Mouse (Mus musculus): Measurements from ENCODE around the gene Cd300ld5. TPM values are rescaled to one million over a fixed set of nuclear protein-coding genes. Genes with fewer than 3 reads are reported as not detected.

Cd300ld5 gene
- polyA plus RNA-seq (2012; rRNA removed) = 1.5 and 2.2 TPM in 2 replicates

DNA sequence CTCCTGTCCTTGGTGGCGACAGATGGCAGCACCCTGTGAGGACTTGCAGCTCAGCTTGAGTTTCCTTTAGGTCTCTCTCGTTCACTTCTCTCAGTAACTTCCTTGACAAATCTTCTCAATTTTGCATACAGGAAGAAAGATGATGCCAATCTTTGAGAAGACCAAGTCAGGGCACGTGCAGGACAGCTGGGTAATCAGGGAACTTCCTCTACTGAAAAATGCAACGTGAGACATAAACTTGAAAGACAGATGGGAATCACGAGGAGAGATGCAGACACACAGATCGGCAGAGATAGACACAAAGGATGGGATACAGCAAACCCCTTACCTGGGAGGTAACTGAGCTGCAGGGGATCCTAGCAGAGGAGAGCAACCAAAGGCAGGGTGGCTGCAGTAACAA lies at the start of gene Cd300ld5:
Cd300ld5 (minus strand) TSS at position 101 of the 400 bp plus-strand sequence.

DNA sequence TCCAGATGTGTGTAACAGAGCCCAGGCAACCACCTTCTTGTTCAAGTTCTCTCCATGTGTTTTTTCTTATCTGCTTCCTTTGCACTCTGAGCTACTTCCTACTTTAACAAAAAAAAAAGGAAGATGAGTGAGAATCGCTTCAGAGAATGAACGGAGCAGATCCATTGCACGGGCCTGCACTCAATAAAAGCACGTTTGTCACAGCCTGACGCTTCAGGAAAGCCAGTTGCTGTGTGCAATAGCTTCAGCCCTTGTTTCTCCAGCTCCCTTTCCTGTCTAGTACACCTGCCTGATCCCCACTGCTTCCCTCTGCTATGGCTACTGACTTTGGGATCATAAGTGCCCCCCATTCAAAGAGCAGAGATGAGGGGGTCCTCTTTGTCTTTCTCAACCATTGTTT lies 24.5 kb upstream of the Cd300ld5 start, which contains the start of gene Cd300e:
Cd300e (minus strand) TSS at position 101 of the 400 bp plus-strand sequence.

DNA sequence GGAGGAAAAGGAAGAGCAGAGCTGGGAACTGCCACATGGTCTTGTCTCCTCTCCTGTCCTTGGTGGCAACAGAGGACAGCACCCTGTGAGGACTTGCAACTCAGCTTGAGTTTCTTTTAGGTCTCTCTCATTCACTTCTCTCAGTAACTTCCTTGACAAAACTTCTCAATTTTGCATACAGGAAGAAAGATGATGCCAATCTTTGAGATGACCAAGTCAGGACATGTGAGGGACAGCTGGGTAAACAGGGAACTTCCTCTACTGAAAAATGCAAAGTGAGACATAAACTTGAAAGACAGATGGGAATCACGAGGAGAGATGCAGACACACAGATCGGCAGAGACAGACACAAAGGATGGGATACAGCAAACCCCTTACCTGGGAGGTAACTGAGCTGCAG lies 10.7 kb upstream of the Cd300ld5 start, which contains the start of gene Cd300ld3:
Cd300ld3 (minus strand) TSS at position 151 of the 400 bp plus-strand sequence.

DNA sequence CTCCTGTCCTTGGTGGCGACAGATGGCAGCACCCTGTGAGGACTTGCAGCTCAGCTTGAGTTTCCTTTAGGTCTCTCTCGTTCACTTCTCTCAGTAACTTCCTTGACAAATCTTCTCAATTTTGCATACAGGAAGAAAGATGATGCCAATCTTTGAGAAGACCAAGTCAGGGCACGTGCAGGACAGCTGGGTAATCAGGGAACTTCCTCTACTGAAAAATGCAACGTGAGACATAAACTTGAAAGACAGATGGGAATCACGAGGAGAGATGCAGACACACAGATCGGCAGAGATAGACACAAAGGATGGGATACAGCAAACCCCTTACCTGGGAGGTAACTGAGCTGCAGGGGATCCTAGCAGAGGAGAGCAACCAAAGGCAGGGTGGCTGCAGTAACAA lies 10.7 kb downstream of the Cd300ld5 start, which contains the start of gene Cd300ld4:
Cd300ld4 (minus strand) TSS at position 101 of the 400 bp plus-strand sequence.

DNA sequence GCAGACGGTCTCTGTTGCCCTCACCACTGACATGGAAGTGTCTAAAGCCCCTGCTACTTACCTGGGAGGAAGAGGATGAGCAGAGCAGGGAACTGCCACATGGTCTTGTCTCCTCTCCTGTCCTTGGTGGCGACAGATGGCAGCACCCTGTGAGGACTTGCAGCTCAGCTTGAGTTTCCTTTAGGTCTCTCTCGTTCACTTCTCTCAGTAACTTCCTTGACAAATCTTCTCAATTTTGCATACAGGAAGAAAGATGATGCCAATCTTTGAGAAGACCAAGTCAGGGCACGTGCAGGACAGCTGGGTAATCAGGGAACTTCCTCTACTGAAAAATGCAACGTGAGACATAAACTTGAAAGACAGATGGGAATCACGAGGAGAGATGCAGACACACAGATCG lies 21.5 kb downstream of the Cd300ld5 start, which contains the start of gene Cd300ld2:
Cd300ld2 (minus strand) TSS at position 101 of the 400 bp plus-strand sequence.

DNA sequence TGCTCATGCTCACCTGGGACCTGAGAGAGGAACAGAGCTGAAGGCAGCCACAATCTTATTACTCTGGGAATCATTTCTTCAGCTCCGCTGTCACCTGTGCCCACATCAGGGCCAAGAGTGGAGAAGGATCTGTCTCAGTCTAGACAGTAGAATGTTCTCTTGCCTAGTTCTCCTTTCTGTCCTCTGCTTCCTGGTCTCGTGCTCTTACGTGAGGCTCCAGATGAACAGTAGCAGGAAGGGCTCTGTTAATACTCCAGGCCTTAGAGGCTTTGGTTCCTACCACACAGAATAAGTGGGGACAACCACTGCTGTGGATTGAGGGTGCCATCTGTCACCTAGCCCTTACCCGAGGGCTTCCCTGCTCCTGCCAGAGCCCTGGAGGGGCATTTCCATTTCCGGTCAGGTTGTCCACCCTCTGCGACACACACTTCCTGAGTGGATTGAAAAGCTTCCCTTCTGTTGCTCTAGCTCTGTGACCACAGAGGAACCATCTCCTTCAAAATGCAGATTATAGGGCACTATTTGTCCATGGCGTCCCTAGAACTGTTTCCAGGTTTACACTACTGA lies 36.0 kb downstream of the Cd300ld5 start, which contains the start of gene Cd300c2:
Cd300c2 (minus strand) TSS at position 407 of the 567 bp plus-strand sequence.

DNA sequence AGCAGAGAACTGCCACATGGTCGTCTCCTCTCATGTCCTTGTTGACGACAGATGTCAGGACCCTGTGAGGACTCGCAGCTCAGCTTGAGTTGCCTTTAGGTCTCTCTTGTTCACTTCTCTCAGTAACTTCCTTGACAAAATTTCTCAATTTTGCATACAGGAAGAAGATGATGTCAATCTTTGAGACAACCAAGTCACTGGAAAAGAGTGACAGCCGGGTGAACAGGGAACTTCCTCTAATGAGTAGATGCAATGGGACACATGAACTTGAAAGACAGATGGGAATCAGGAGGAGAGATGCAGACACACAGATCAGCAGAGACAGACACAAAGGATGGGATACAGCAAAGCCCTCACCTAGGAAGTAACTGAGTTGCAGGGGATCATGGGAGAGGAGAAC lies 47.8 kb downstream of the Cd300ld5 start, which contains the start of gene Cd300ld:
Cd300ld (minus strand) TSS at position 130 of the 400 bp plus-strand sequence.

Other genes with a start within 250 kb of the Cd300ld5 start
- gene Btbd17, start 241.8 kb downstream of the Cd300ld5 start, polyA plus RNA-seq (2012; rRNA removed) = 0.78 and 2.2 TPM in 2 replicates
- 0.23 and 0.43 TPM in 2 replicates for gene Gpr142, start 238.8 kb downstream of the Cd300ld5 start, polyA plus RNA-seq (2012; rRNA removed)
- 5.8 and 8.1 TPM in 2 replicates for gene Gprc5c, start 186.6 kb downstream of the Cd300ld5 start, polyA plus RNA-seq (2012; rRNA removed)
- gene Cd300a, start 147.7 kb downstream of the Cd300ld5 start, polyA plus RNA-seq (2012; rRNA removed) = 0.24 and 0.39 TPM in 2 replicates
- gene Cd300lb, start 103.4 kb downstream of the Cd300ld5 start, polyA plus RNA-seq (2012; rRNA removed) = 0.58 and 0.64 TPM in 2 replicates
- 0.26 and 0.32 TPM in 2 replicates for gene Cd300c, start 68.6 kb downstream of the Cd300ld5 start, polyA plus RNA-seq (2012; rRNA removed)
- 0.34 and 0.44 TPM in 2 replicates for gene Cd300ld, start 47.8 kb downstream of the Cd300ld5 start, polyA plus RNA-seq (2012; rRNA removed)
- 2.0 and 2.5 TPM in 2 replicates for gene Cd300c2, start 35.9 kb downstream of the Cd300ld5 start, polyA plus RNA-seq (2012; rRNA removed)
- not detected in 2 replicates for gene Cd300ld2, start 21.6 kb downstream of the Cd300ld5 start, polyA plus RNA-seq (2012; rRNA removed)
- gene Cd300ld4, start 10.8 kb downstream of the Cd300ld5 start, polyA plus RNA-seq (2012; rRNA removed) = 0.39 TPM in 1 of 2 replicates, not detected in the other
- 2.0 and 7.5 TPM in 2 replicates for gene Cd300ld3, start 10.6 kb upstream of the Cd300ld5 start, polyA plus RNA-seq (2012; rRNA removed)
- gene Cd300e, start 24.4 kb upstream of the Cd300ld5 start, polyA plus RNA-seq (2012; rRNA removed) = 0.12 and 0.21 TPM in 2 replicates
- gene Rab37, start 53.7 kb upstream of the Cd300ld5 start, polyA plus RNA-seq (2012; rRNA removed) = 0.74 and 1.2 TPM in 2 replicates
- gene Cd300lf, start 96.2 kb upstream of the Cd300ld5 start, polyA plus RNA-seq (2012; rRNA removed) = 1.7 and 2.3 TPM in 2 replicates
- gene Slc9a3r1, start 125.6 kb upstream of the Cd300ld5 start, polyA plus RNA-seq (2012; rRNA removed) = 43.1 and 57.6 TPM in 2 replicates
- 7.5 and 8.3 TPM in 2 replicates for gene Tmem104, start 149.7 kb upstream of the Cd300ld5 start, polyA plus RNA-seq (2012; rRNA removed)
- 6.5 and 8.5 TPM in 2 replicates for gene Nat9, start 150.1 kb upstream of the Cd300ld5 start, polyA plus RNA-seq (2012; rRNA removed)
- gene Grin2c, start 229.5 kb upstream of the Cd300ld5 start, polyA plus RNA-seq (2012; rRNA removed) = 0.06 and 0.31 TPM in 2 replicates
- 12.4 and 13.3 TPM in 2 replicates for gene Fdxr, start 239.3 kb upstream of the Cd300ld5 start, polyA plus RNA-seq (2012; rRNA removed)